Mouse (Mus musculus): ENCODE measurements around the gene Ube2cbp.

Ube2cbp gene

DNA sequence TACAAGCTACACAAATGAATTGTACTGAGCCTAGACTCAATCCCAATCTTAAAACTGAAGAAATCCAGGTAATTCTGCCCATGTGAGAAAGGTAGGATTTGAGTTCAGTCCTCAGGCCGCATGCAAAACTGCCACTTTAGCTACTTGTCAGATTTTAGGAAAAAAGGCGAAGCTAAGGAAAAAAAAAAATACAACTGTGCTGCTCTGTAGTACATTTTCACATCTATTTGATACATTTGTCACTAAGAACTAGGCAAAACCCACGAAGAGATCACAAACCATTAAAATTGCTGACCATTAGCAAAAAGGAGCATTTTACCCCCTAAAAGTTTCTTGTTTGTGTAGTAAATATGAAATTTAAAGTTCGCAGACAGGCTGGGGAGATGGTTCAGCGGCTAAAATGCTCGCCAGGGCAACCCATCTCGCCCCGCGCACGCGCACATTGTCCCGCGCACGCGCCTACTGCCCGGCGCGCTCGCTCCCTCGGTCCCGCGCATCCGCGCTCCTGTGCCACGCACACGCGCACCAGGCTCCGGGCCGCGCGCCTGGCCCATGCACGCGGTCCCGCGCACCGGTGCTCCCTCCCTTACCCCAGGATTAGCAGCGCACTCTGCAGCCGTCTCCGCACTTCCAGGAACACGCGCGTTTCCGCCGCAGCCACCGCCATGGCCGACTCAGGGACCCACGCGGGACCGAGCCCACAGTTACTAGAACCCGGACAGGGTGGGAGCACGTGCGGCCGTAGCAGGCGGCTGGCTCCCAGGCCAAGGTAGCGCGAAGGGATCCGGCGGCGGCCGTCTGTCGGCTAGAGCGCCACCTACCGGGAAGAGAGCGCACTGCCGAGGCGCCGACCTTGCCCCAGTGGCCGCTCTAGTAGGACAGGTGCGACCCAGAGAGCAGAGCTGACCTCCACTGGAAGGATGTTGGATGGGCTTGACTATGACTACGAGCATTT lies at the start of gene Ube2cbp:
Gene Ube2cbp, minus strand, starts transcription at position 800 of the 955 bp plus-strand sequence.
- DNase-seq, result peak; percentile 93

DNA sequence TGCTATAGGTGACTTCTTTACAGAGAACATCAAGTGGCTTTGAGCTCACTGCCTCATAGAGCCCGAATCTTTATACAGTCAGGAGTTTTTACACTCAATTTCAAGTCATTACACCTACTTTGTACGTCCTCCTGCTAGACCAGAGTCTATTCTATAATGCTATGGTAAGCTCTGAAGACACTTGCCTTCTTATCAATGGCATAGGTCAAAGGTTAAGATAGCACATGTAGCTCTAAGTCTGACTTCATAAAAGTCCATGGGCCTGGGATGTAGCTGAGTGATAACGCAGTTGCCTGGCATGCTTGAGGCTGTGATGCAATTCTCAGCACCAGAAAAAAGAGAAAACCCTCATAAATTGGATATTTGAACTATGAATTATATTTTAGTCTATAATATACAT lies 49.6 kb upstream of the Ube2cbp start:
- DNase-seq, result no peak

DNA sequence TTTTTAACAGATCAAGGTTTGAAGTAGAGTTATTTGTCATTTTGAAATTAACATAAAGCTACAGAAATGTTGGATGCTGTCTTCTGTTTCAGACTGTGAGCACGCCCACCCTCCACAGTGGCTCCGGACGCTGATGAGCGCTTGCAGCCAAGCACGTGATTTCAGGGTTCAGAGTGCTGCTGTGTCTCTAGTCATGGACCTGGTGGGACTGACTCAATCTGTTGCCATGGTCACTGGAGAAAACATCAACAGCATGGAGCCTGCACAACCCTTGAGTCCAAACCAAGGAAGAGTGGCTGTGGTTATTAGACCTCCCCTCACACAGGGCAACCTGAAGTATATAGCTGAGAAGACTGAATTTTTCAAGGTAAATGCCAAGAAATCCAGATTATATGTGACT lies 49.0 kb upstream of the Ube2cbp start:
- no peak for DNase-seq

DNA sequence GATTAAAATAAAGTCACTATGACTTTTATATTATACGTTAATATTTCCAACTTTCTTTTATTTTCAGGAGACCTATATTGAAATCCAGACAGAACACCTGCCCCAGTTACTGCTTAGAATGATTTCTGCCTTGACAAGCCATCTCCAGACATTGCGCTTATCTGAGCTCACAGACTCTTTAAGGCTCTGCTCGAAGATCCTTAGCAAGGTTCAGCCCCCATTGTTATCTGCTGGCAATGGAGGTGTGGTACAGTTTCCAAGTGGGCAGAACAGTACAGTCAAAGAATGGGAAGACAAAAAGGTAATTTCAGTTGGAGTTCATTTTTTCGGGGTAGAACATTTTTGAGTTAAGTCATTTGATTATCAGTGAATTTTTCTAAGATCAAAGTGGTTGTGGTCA lies 42.7 kb upstream of the Ube2cbp start:
- DNase-seq, result no peak

DNA sequence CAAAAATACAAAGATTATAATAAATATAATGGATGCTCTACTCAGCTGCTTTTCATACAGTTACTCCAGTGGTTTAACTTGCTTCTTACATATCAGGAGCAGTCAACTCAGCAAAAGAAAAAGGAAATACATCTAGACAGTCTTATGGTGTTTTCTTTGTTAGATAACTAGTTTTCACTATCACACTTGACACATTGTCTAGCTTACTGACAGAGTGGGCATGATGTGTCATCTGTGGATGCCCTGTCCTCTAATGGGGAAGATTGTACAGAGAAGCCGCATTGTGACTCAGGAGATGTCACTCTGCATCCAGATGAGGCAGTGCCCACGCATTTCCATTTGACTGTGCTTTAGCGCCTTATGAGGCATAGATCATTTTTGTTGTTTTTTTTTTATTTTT lies 34.3 kb upstream of the Ube2cbp start:
- no peak for DNase-seq

DNA sequence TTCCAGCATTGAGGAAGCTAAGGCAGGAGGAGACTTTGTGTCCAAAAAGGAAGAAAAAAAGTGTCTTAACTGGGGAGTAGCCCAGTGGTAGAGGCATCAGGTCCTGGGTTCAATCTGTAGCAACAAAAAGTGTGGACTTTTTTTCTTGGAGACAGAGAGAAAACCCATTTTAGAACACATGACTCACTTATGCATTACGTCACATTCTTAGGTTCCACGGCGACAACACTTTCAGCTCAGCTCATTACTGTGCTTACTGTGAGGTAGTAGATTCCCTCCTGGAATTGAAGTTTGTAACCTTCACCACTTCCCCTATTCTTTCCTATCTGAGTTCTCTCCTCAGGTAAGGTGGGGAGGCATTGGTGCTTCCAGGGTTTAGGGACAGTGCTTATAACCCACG lies 31.5 kb upstream of the Ube2cbp start:
- no peak for DNase-seq

DNA sequence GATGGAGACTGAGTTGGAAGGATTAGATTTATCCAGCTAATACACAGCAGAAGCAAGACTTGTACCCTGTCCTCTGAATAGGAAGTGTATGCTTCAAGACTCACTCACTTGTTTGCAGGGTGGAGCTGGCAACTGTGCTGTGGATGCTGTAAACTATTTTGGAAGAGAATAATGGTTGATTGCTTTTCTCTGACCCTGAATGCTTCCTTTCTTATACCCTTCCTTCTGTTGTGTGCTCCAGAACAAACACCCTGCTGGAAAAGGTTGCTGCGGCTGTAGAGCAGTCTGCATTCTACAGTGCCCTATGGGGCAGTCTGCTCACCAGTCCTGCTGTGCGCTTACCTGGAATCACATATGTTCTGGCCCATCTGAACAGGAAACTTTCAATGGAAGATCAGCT lies 27.0 kb upstream of the Ube2cbp start:
- DNase-seq, result peak; percentile 12

DNA sequence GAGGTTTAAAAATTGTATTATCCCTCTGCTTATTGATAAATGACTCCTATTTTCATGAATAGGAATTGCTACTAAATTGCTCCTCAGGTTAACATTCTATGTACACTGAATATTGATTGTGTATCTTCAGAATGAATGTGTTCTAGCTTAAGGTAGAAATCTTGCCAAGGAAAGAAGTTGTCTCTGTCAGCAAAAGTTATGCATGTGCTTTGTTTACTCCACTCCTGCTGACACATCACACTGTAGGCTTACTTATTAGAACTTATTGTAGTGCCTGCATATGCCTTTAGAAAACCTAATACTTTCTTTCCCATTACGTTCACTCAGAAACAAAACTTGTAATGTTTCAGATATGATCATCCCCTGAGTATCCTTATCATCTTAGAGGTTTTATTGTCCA lies 17.5 kb upstream of the Ube2cbp start:
- DNase-seq, result no peak

DNA sequence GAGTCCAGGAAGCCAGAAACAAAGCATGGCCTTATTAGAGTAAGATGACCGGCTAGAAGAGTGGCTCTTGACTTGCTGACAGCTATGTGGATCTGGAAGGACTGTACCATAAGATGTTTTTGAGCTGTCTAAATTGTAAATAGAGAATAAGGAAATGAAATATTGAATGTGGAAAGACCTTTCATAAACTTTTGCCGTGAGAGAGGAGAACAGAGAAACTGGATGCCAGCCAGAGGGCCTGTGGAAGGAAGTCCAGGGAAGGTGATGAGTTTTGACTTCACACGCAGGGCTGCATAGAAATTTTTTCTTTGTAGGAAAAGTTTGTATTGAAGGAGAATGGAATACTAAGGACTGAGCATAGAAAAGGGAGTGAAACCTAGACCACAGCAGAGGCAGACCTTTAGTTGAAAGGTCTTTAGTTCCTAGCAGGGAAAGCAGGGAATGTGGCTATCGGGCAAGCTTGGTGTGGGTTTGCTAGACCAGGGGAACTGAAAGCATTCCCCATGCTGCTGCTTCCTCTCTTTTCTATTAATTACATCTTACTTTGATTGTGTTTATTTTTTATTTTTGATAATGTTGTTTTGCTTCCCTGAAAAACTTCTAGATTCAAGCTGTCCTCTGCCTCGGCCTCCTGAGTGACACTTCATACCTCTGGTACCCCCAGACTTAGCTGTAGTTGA lies 13.8 kb upstream of the Ube2cbp start:
- DNase-seq, result no peak

DNA sequence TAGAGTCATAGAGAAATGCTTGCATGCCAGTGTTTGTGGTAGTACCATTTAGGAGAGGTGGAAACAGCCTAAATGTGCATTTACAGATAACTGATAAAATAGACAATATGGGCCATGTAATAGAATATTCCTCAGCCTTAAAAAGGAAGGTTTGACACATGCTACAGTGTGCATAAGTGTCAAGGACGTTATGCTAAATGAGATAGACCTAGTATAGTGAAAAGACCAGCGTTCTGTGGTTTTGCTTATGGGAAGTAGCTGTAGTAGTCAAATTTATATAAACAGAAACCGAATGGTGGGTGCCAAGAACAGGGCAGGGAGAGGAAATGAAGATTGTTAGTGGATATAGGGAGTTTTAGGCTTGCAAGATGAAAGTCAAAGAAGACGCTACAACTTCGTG lies 12.0 kb upstream of the Ube2cbp start:
- no peak for DNase-seq

DNA sequence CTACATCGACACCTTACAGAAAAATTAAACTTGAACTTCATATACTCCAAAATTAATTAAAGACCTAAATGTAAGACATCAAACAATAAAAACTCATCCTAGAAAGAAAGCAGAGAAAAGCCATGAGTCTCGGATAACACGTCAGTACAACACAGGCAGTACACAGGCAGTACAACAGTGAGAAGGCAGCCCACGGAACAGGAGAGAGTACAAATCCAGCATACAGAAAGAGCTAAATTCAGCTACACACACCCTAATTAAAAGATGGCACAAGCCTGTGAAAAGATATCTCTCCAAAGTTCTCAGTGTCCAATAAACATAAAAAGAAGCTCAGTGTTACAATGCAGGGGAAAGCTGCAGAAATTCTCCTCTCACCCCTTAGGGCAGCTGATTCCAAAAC lies 11.2 kb upstream of the Ube2cbp start:
- no peak for DNase-seq

DNA sequence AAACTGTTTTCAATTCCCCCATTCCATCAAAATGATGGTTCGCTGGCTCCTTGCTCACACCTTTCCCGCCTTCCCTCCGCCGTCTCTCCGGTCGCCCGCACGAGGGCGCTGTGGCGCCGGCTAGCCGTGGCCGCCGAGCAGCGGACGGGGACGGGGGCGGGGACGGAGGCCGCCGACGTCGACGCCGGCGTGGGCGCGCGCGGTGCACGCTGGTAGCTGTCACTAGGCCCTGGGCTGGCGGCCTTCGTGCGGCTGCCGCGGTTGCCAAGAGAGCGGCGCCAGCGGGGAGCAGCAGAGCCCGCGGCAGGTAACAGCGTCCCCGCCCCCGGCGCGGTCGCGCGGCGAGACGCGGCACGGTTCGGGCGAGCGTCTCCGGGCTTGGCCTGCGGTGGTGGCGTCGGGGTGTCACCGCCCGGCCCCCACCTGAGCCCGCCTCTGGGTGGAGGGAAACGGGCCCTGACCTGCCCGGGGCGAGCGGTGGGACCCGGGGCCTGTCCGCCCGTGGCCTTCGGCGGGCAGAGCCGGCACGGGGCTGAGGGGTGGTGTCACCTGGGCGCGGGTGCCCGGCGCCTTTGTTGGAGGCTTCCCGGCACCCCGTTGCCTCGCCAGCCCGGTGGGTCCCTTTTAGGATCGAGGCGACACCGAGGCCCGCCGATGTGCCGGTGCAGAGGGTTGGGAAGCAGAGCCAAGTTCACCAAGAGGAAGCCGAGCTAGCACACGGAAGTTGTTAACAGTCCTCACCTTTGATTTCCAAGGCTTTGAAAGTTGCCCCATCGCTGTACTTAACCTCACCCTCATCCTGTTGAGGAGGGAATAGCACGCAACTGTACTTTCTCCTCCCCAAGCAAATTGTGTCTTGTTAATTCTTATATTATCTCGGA lies 2.5 kb upstream of the Ube2cbp start, which contains the start of gene Dop1a:
Gene Dop1a, plus strand, starts transcription at position 165 of the 881 bp plus-strand sequence.
- peak; percentile 90 for DNase-seq

DNA sequence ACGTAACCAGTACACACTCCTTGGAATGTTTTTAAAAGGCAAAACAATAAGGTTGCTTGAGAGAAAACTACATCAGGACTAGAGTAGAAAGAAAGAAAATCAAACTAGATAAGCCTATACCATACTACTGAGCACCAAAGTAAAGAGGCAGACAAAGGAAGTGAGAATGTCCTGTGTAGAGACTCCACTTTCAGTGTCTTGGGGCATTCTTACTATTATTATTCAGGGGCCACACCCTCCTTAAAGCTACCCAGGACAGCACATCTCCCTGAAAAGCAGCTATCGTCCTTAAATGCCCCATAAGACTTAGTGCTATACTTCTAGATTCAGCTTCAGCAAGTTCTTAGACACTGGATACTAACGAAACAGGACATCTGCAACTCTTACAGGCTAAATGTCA lies 11.1 kb downstream of the Ube2cbp start:
- DNase-seq, result no peak

DNA sequence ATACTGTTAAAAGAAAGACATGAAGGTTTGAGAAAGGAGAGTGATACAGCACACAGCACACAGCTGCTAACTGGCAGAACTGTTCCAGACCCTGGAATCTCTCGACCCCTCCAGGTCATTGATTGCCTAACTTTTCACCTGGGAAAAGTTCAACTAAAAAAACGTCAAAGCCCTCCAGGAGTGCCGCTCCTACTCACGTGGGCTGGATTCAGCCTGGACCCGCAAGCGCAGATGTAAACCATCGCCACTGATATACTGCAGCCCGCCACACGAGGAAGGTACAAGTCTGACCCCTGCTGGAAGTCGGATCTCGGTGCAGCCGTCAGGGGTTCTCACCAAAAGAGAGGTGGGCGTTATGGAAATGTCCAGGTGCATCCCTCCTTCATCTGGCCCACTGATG lies 13.1 kb downstream of the Ube2cbp start:
- peak; percentile 57 for DNase-seq

DNA sequence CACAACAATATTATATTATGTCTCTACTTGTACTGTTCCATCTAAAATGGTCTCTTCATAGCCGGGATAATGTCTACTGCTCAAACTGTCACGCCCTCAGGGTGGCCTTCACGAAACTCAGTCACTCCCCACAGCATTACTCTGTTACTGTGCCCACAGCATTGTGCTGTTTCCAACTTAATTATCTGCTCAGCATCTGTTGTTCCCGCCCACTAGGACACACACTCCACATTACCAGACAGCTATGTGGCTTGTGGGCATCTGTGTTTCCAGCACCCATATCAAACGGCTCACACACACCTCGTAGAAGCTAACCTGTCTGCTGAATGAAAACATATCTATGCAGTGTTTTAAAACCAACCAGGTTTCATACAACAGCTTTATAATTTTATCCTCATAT lies 13.7 kb downstream of the Ube2cbp start:
- no peak for DNase-seq

DNA sequence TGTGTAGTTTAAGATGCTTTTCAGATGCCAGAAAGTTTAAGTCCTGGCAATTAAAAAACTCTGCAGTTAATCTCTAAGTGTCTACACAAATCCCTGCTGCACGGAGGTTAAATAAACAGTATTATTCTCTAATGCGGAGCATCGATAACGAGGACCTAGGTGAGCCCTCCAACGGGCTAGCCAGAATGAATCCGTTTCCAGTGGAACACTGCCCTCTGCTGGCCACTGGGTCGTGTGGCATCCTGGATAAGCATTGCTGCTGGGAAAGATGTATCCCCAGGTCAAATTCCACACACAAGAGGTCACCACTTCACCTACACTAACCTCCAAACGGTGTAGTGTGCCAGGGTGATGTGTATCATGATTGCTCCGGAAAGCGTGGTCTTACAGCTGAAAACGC lies 15.2 kb downstream of the Ube2cbp start:
- peak; percentile 85 for DNase-seq

DNA sequence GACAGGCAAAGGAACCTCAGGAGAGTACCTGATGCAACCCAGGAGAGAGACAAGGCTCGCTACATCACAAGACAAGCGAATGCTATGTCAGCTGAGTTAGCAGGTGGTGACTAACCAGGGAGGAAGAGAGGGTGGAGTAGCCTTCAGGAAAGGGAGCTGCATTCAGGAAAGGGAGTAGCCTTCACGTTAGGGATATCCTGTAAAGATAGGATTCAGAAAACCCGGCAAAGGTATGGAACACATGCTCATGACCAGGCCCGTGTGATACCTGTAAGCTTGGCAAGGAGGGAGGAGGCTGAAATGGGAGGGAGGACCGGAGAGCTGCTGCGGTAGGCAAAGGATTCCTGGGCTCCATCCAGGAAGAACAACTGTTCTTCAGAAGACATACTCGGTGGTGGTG lies 17.3 kb downstream of the Ube2cbp start:
- no peak for DNase-seq

DNA sequence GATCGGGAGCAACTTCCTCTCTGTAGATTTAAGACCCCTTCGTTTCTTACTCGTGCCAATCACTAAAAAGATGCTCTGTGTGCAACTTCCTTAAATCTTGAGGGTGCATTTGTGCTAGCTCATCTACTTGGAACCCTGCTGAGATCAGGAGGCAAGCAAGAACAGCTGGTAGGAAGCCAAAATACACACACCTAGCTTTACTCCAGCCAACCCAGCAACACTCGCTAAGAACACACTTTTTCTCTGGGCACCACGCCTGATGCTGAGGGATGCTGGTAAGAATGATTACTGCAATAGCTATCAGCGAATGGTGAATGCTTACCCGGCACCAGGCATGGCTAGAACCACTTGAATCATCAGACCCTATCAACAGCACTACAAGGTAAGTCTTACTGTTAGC lies 17.9 kb downstream of the Ube2cbp start:
- DNase-seq, result no peak

DNA sequence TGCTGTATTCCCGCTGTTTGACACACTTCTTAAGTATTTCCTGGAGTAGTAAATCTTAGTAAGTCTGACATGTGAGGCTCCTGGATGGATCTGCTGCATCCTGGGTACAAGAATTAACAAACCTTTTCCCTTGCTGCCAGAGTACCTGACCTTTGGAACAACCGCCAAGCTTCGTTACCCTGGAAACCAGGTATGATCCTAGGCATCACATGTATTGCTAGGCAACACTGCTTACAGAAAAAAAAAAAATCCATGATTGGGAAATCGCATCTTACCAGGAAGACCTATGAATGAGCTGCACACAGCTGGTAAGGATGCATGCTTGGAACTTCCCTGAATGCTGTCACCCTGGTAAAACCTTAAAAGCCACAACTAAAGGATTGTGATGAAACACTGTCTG lies 22.5 kb downstream of the Ube2cbp start:
- DNase-seq, result no peak

DNA sequence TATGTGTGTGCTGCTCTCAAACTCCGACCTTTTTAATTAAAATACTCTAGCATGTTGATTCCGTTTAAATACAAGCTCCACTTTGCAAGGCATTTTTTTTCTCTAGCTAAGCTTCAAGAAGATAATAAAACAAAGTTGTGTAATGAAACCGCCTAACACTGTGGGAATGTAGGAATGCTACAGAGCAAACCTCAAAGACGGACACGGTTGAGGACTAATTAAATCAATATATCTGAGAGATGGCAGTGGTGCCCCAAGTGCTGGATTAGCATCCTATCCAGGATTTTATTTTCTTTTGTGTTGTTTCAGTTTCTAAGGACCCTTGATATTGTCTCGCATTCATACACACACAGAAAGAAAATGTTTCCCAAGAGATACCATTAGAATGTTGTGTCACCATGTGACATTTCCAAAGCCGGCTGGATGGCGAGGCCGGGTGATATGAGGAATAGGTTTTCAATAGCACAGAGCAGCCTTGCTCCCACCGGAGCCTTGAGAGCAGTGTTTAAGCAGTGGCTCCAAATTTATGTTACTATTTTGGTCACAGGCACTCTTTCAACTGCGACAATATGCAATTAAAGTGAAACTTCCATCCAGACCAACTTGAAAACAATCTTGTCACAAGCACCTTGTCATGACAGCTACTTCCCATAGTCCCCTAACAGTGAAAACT lies 26.3 kb downstream of the Ube2cbp start:
- DNase-seq, result no peak

DNA sequence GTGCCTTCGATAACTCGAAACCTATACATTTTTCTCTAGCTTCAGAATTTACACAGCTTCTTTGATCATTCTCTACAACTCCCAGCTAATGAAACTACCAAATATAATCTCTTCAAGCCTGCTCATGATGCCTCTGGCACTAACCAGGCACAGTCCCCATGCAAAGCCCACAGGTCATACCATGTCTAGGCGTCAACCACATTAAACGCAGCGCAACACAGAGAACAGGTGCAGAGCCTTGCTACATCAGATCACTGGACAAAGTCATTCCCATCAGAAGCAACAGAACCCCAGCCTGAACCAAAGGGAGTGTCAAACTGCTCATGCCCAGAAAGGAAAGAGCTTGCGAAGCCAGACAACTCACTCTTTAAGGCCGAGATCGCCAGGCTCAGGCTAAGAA lies 28.1 kb downstream of the Ube2cbp start:
- DNase-seq, result no peak

DNA sequence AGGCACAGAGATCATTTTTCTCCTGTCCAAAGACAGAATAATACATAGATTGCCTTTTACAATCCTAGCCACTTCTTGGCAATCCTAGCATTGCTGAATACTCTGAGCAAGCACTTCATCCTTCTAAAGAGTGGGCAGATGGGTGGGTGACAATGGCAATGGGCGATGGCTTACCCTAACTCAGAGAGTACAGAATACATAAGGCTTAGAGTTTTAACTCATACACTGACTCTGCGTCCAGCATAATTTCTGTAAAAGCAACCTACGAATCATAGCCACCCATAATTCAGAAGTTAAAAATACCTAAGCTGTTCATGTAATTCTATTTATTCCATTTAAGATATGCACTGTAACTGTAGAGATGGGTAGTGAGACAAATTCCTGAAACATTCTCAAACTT lies 29.2 kb downstream of the Ube2cbp start:
- no peak for DNase-seq

DNA sequence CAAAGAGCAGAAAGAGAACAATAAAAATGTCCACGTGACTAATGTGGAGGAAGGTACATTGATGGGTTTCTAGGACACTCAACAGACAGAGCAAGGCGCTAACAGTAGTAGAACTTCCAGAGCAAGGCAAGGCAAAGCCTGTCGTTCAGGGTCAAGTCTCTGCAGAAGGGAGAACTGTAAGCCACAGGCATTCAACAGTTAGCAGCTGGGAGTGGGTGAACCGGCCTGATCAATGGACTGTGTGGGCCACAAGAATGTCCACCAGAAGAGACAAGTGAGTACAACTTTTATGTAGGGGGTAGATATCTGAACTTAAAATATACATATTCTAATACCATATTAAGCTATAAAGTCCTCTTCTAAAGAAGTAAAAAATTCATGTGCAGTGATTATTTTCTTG lies 41.4 kb downstream of the Ube2cbp start:
- DNase-seq, result no peak

Data from cerebellum, adult 8-10 months (tissue).